Comparison of ENCODE assay signal across 16 mouse cellular contexts in the genomic region with DNA sequence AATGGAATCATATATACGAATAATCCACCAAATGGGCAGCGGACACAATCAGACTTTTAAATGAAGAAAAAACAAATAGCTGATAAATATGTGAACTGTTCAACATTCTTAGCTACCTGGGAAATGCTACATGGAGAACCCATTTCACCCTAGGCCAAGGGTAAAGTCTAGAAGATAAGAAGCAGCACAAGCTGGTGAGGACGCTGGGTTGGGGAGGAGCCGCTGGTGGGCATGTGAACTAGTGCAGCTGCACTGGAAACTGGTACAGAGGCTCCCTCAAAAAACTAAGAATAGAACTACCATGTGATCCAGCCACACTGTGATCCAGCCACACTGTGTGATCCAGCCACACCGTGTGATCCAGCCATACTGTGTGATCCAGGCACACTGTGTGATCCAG.
"Had no signal": no experiment of that assay in that cellular context is flagged by ENCODE, and none has a peak within 500 bp of the region (broad histone marks: within the 10 kb centered on the region; RNA-seq: fewer than 3 reads in every experiment).

No protein-coding gene starts in this region.

- H3K9me3 ChIP-seq: hindbrain, embryonic 15.5 days; liver, embryonic 13.5 days; midbrain, embryonic 12.5 days had no signal

- DNase-seq: kidney, adult 2 months; kidney, postnatal 25 days; layer of hippocampus, postnatal 36 days; liver, embryonic 13.5 days; lung, adult 2 months; lung, postnatal 36 days; right cerebral cortex, postnatal 25 days; spleen, adult 18-20 months; thymus, adult 2 months; thymus, postnatal 14 days; thymus, postnatal 4 days had no signal

- H3K4me3 ChIP-seq: hindbrain, embryonic 15.5 days; left cerebral cortex, adult 2 months; liver, embryonic 13.5 days; midbrain, embryonic 12.5 days had no signal

- H3K27ac ChIP-seq: hindbrain, embryonic 15.5 days; kidney, postnatal 0 days; left cerebral cortex, adult 2 months; liver, embryonic 13.5 days; midbrain, embryonic 12.5 days had no signal

- H3K4me2 ChIP-seq: hindbrain, embryonic 15.5 days; liver, embryonic 13.5 days; midbrain, embryonic 12.5 days had no signal

- H3K9ac ChIP-seq: hindbrain, embryonic 15.5 days; liver, embryonic 13.5 days; midbrain, embryonic 12.5 days had no signal

- ATAC-seq: lung, postnatal 0 days had no signal

- H3K4me1 ChIP-seq: liver, embryonic 13.5 days; midbrain, embryonic 12.5 days had no signal

- H3K36me3 ChIP-seq: hindbrain, embryonic 15.5 days; liver, embryonic 13.5 days; midbrain, embryonic 12.5 days had no signal

- H3K27me3 ChIP-seq: hindbrain, embryonic 15.5 days; liver, embryonic 13.5 days had no signal
